Mouse (Mus musculus) neural tube, embryonic 10.5 days (tissue): ENCODE results near the gene Map3k7cl.

Source experiments
- DNase-seq: peaks from one replicate; pipeline ENCODE4 v3.0.0-alpha.2; 2017; ENCODE audit warnings: low spot score; ENCODE audit errors: extremely low spot score

The Map3k7cl gene

GRCm38 (mm10) chr16:87635213-87635755, 82.2 kb downstream of the Map3k7cl start:
- no peak for DNase-seq

DNA sequence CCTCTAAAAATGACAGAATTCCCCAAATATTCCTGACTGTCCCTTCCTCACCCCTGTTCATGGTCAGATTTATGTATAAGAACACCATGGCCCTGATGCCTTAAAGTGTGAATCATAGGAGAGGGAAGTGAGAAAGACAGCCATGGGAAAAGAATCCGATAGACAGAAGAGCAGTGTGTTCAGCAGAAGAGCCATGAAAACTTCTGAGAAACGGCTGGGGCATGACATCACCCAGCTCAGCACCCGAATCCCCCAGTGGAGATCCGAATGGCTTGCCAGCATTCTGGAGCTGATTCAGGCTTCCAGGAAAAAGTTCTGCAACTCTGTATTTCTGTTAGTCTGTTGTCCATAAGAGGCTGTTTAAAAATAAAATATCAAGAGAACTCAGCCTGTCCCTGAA, 82.7 kb downstream of the Map3k7cl start:
- no peak for DNase-seq

DNA sequence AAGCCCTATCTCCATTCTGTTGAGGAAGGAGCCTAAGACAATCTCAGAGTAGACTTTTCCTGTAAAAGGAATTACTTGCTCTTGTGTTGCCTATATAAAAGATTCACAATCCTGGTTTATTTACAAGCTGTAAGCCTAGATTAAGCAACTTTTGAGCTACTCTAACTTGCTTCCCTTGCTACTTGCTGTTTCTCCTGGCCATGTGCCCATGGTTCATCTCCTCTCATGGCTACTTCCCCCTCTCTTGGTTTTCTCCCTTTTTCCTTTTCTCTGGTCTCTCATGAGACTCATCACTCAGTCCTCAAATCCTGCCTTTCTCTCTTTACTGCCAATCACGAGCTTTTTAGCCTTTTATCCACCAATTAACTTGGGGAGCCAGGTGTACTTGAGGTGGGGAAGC, 85.0 kb downstream of the Map3k7cl start:
- DNase-seq: no peak

DNA sequence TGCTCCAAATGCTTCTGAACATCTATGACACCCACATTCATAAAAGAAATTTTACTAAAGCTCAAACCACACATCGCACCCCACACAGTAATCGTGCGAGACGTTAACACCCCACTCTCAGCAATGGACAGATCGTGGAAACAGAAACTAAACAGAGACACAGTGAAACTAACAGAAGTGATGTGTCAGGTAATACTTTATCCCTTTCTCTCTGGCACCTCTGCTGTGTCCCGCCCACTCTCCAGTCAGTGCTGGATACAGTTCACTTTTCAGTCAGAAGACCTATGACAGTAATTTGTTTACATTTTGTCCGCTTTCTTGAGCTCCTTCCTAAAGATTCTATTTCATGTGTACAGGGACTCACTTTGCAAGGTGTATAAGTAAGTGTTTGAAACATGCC, 89.1 kb downstream of the Map3k7cl start:
- DNase-seq: no peak

GRCm38 (mm10) chr16:87644111-87644770, 91.1 kb downstream of the Map3k7cl start:
- no peak for DNase-seq
